Mouse (Mus musculus): ENCODE measurements around the gene Ttl. TPM values are rescaled to one million over a fixed set of nuclear protein-coding genes. Genes with fewer than 3 reads are reported as not detected.

Ttl gene
- total RNA-seq, 2 experiments from 2014 or later: 18.7 to 18.9 TPM

DNA sequence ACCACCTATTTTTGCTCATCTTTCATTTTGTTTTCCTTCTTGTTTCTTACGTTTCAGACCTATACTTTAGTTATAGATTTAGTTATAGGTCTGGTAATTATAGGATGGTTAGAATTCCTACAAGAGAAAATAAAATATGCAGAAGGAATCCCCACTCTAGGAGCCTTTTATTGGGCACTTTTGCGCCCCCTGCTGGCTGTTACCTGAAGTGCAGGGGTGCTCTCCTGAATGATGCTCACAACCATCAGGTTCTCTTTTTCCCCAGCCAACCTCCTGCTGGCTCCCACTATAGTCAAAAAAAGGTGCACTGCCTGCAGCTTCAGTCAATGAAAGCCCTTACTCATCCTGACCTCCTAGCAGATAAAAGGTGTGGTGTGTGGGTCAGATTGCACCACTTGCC is 19.2 kb downstream of the Ttl start:
- peak; percentile 29 for DNase-seq

DNA sequence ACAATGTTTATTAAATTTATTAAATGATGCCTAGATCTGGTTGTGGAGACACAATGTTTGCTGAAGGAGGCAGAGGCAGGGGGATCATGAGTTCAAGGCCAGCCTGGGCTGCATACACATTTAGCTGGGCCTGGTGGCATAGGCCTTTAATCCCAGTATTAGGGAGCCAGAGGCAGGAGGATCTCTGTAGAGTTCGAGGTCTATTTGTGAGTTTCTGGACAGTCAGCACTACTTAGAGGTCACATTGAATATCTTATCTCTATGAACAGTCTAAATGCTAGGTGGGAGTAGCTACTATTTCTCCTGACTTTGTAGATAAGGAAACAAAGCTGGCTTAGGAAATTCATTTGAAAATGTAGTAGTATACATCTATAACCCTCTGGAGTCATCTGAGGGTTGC is 21.8 kb downstream of the Ttl start:
- DNase-seq: no peak

DNA sequence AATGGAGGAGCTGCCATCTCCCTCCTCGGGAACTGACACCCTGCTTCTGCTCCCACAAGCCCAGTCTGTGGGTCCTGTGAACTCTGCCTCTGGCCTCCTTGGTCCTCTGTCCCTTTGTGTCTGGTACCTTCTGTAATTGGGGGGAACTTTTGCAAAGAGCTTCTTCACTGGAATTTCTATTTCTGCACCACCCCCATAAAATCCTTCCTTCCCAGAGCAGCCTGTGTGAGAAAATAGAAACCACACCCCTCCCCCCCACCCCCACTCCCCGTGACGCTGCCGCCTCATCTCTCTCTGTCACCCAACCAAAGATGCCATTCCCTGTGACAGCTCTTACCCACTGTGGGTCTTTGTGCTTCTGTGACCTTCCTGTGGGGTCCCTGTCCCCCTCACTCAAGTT is 24.6 kb downstream of the Ttl start:
- no peak for DNase-seq

- DNase-seq: no peak
Observed at GRCm38 (mm10) chr2:129092810-129093209, 27.1 kb downstream of the Ttl start.

GRCm38 (mm10) chr2:129093926-129094724 is 28.4 kb downstream of the Ttl start:
- no peak for DNase-seq

DNA sequence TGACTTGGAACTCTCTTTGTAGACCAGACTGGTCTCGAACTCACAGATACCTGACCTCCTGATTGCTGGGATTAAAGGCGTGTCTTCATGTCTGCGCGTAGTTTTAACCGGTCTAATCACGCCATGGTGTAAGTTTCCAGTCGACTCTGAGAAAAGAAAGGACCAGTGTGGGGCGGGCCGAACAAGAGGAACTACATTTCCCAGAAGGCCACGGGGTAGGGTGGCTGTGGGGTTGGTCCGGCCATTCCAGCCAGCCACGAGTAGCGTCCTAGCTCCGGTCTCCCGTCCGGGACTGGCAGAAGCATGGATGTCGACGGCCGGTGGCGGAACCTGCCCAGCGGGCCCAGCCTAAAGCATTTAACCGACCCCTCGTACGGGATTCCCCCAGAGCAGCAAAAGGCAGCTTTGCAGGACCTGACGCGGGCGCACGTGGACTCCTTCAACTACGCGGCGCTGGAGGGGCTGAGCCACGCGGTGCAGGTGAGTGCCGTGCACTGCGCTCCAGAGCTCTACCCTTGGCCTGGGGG is 35.1 kb downstream of the Ttl start, which contains the start of gene Polr1b:
Gene Polr1b (plus strand): TSS at position 212 of the 527 bp plus-strand sequence.
- DNase-seq: peak; percentile 92

- DNase-seq: no peak
Observed at GRCm38 (mm10) chr2:129112924-129113323, 47.2 kb downstream of the Ttl start.

- DNase-seq: no peak
Observed at GRCm38 (mm10) chr2:129115706-129116367, 50.1 kb downstream of the Ttl start.

DNA sequence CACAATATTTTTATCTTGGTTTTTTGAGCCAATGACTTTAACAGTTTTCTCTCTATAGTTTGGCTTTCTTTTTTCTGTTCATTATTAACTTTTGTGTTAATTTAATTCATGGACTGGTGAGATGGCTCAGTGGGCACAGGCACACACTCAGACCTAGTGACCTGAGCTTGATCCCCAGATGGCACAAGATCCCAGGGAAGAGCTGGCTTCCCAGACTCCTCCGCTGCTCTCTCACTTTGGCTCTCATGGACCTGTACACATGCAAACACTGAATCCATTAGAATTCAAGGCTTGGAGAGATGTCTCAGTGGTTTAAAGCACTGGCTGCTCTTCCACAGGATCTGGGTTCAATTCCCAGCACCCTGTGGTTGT is 50.6 kb downstream of the Ttl start:
- no peak for DNase-seq

- DNase-seq: no peak
Observed at GRCm38 (mm10) chr2:129118061-129118460, 52.3 kb downstream of the Ttl start.

GRCm38 (mm10) chr2:129121986-129122385 is 56.2 kb downstream of the Ttl start:
- DNase-seq: no peak

DNA sequence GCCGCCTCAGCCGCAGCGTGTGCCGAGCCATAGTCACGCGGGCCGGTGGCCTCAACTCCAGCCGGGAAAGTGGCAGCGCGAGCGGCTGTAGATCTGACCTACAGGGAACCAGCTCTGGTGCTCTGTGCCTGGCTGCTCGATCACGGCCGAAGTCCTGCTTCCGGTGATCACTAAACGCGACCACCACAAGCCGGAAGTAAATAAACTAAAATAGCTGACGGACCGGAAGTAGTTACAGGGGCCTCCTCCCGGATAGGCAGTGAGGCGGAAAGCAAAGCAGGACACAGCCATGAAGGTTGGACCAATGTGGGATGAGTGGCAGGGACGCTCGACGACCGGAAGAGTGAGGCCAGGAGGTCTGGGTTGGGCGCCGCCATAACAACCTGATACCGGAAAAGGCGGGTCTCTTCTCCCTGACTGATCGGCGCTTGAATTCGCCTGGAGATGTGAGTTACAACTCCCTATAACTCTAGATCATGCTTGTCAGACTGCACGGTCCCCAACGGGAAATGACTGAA is 63.7 kb downstream of the Ttl start, which contains the start of gene Chchd5:
Gene Chchd5 (plus strand): TSS at position 289 of the 518 bp plus-strand sequence.
- peak; percentile 92 for DNase-seq

GRCm38 (mm10) chr2:129129987-129130545 is 64.3 kb downstream of the Ttl start:
- DNase-seq: no peak

DNA sequence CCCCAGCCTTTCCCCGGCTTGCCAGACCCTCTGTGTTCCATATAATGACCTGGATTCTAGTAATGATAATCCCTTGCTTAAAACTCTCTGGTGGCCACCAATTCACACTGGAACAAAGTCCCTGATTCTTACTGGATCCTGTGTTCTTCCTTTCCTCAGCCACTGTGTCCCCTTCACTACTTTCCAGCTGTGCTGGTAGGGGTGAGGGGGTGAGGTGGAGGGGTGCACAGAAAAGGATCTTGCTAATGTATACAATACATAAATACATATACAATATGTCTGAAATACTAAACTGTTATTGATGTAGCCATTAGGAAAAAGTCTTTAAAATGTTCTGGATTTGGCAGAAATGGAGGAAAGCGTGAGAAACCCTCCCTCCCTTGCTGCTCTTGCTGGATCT is 65.0 kb downstream of the Ttl start:
- DNase-seq: no peak

DNA sequence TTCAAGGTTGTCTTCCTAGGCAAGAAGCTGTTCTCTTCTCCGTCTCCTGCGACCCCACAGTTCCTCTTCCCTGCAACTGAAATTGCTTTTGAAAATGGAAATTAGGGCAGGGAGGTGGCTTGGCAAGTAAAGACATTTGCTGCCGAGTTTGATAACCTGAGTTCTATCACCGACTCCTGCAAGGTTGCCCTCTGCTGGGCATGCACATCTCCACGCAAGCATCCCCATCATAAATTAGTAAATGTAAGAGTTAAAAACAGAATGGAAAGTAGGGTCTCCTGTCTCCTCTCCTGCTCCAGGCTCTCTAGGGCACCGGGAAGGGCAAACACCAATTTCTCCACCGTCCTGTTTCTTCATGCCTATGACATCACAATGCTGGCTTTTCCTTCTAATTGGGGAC is 66.5 kb downstream of the Ttl start:
- DNase-seq: no peak

GRCm38 (mm10) chr2:129133006-129133805 is 67.5 kb downstream of the Ttl start:
- DNase-seq: peak; percentile 10

GRCm38 (mm10) chr2:129139906-129140305 is 74.2 kb downstream of the Ttl start:
- no peak for DNase-seq

Other genes with a start within 250 kb of the Ttl start
- gene Tmem87b, start 247.8 kb upstream of the Ttl start, total RNA-seq (2021): 10 to 100 TPM; 24.5 to 24.6 TPM
- under 1 TPM; 0.54 to 0.74 TPM for gene Fbln7, start 203.0 kb upstream of the Ttl start, total RNA-seq (2021)
- 1 to 10 TPM; 3.0 to 3.3 TPM for gene Zc3h8, start 121.9 kb upstream of the Ttl start, total RNA-seq (2021)
- 1 to 10 TPM; 3.6 to 5.1 TPM for gene Zc3h6, start 98.5 kb upstream of the Ttl start, total RNA-seq (2021)
- gene Gm10762, start 98.2 kb upstream of the Ttl start, total RNA-seq (2021): 10 to 100 TPM; 12.0 to 14.9 TPM
- gene Vinac1, start 17.8 kb upstream of the Ttl start, total RNA-seq (2021): under 1 TPM in 1 of 2 experiments, not detected in 1; 0.07 TPM
- 10 to 100 TPM; 14.3 to 15.5 TPM for gene Polr1b, start 35.1 kb downstream of the Ttl start, total RNA-seq (2021)
- gene Chchd5, start 63.8 kb downstream of the Ttl start, total RNA-seq (2021): 10 to 100 TPM in 1 of 2 experiments, 1 to 10 TPM in 1; 9.6 to 10.6 TPM
- 10 to 100 TPM; 31.3 to 34.4 TPM for gene Slc20a1, start 132.8 kb downstream of the Ttl start, total RNA-seq (2021)
- gene Ckap2l, start 231.3 kb downstream of the Ttl start, total RNA-seq (2021): 10 to 100 TPM; 37.8 to 45.4 TPM
- under 1 TPM in 1 of 2 experiments, not detected in 1; 0.14 TPM for gene Il1a, start 244.0 kb downstream of the Ttl start, total RNA-seq (2021)